Mouse (Mus musculus) kidney, postnatal 14 days (tissue): ENCODE data around the gene Ahcyl1.

Experiments used
- DNase-seq: peaks from one replicate; pipeline ENCODE4 v3.0.0; 2022; ENCODE audit warnings: mixed read lengths

Ahcyl1 gene

GRCm38 (mm10) chr3:107703675-107704370 lies 7.5 kb upstream of the Ahcyl1 start:
- DNase-seq: no peak

GRCm38 (mm10) chr3:107701767-107702394 lies 5.5 kb upstream of the Ahcyl1 start:
- no peak for DNase-seq

- DNase-seq: no peak
Observed at GRCm38 (mm10) chr3:107700625-107701024, 4.3 kb upstream of the Ahcyl1 start.

GRCm38 (mm10) chr3:107696910-107697309 lies 550 bp upstream of the Ahcyl1 start:
- no peak for DNase-seq

GRCm38 (mm10) chr3:107695219-107695947 lies 977 bp downstream of the Ahcyl1 start:
- DNase-seq: no peak

- no peak for DNase-seq
Observed at GRCm38 (mm10) chr3:107694256-107694900, 2.0 kb downstream of the Ahcyl1 start.

- DNase-seq: no peak
Observed at GRCm38 (mm10) chr3:107690366-107690765, 6.0 kb downstream of the Ahcyl1 start.

GRCm38 (mm10) chr3:107689245-107689644 lies 7.1 kb downstream of the Ahcyl1 start:
- no peak for DNase-seq

GRCm38 (mm10) chr3:107688236-107688635 lies 8.1 kb downstream of the Ahcyl1 start:
- no peak for DNase-seq

- DNase-seq: no peak
Observed at GRCm38 (mm10) chr3:107686276-107686977, 9.9 kb downstream of the Ahcyl1 start.

- no peak for DNase-seq
Observed at GRCm38 (mm10) chr3:107685652-107686051, 10.7 kb downstream of the Ahcyl1 start.

GRCm38 (mm10) chr3:107683587-107683986 lies 12.8 kb downstream of the Ahcyl1 start:
- no peak for DNase-seq

GRCm38 (mm10) chr3:107680790-107681576 lies 15.4 kb downstream of the Ahcyl1 start:
- peak; percentile 65 for DNase-seq

GRCm38 (mm10) chr3:107671509-107671908 lies 24.9 kb downstream of the Ahcyl1 start:
- no peak for DNase-seq

GRCm38 (mm10) chr3:107670500-107670899 lies 25.9 kb downstream of the Ahcyl1 start:
- no peak for DNase-seq

- no peak for DNase-seq
Observed at GRCm38 (mm10) chr3:107668786-107669185, 27.6 kb downstream of the Ahcyl1 start.

- DNase-seq: no peak
Observed at GRCm38 (mm10) chr3:107667426-107667825, 28.9 kb downstream of the Ahcyl1 start.

- DNase-seq: no peak
Observed at GRCm38 (mm10) chr3:107664641-107665040, 31.7 kb downstream of the Ahcyl1 start.

GRCm38 (mm10) chr3:107659000-107659399 lies 37.4 kb downstream of the Ahcyl1 start:
- DNase-seq: no peak

GRCm38 (mm10) chr3:107656888-107657287 lies 39.5 kb downstream of the Ahcyl1 start:
- DNase-seq: no peak

- DNase-seq: no peak
Observed at GRCm38 (mm10) chr3:107656151-107656550, 40.2 kb downstream of the Ahcyl1 start.

- peak; percentile 23 for DNase-seq
Observed at GRCm38 (mm10) chr3:107655491-107655890, 40.9 kb downstream of the Ahcyl1 start.
